Mouse (Mus musculus) heart, embryonic 14.5 days (tissue): ENCODE data around the gene Nes. TPM values are rescaled to one million over a fixed set of nuclear protein-coding genes. Genes with fewer than 3 reads are reported as not detected.

ENCODE experiments used
- ATAC-seq: fragments of 200-750 bp; cut with Nextera tagmentation; 2 replicates; pipeline ENCODE4 v1.8.0; 2017; ENCODE audit warnings: low read depth, moderate TSS enrichment; ENCODE audit not compliant: insufficient number of reproducible peaks, insufficient read depth, low FRiP score
- H3K27ac ChIP-seq, 2 experiments: fragments of 200-500 bp in 1 of 2; fragments of 300-500 bp in 1 of 2; sonication (generic) in 1 of 2; replicated peaks in 1 of 2; 2 replicates each; pipeline ENCODE4 v1.5.1; 2012 to 2014; ENCODE audit warnings: low read depth in 2 of 2, low read length in 2 of 2, control low read depth in 1 of 2, mild to moderate bottlenecking in 1 of 2, mixed read lengths in 1 of 2; ENCODE audit not compliant: control insufficient read depth in 1 of 2, insufficient read depth in 1 of 2
- H3K27me3 ChIP-seq: fragments of 300-500 bp; sonication (generic); 2 replicates; pipeline ENCODE4 v1.6.1; 2014; ENCODE audit warnings: mild to moderate bottlenecking, low read length, control low read depth; ENCODE audit not compliant: control insufficient read depth, insufficient read depth
- H3K36me3 ChIP-seq: fragments of 300-500 bp; sonication (generic); 2 replicates; pipeline ENCODE4 v1.6.1; 2014; ENCODE audit warnings: mild to moderate bottlenecking, control low read depth, low read length, mixed read lengths; ENCODE audit not compliant: control insufficient read depth, insufficient read depth
- H3K4me1 ChIP-seq, 2 experiments: fragments of 200-500 bp in 1 of 2; fragments of 300-500 bp in 1 of 2; sonication (generic) in 1 of 2; 2 replicates each; pipeline ENCODE4 v1.6.1; 2012 to 2014; ENCODE audit warnings: low read length in 2 of 2, control low read depth in 1 of 2, mixed read lengths in 1 of 2; ENCODE audit not compliant: control insufficient read depth in 2 of 2, insufficient read depth in 2 of 2
- H3K4me2 ChIP-seq: fragments of 300-500 bp; sonication (generic); 2 replicates; pipeline ENCODE4 v1.6.1; 2014; ENCODE audit warnings: mild to moderate bottlenecking, low read length
- H3K4me3 ChIP-seq, 2 experiments: fragments of 200-500 bp in 1 of 2; fragments of 300-500 bp in 1 of 2; sonication (generic) in 1 of 2; 2 replicates each; pipeline ENCODE4 v1.5.1; 2012 to 2014; ENCODE audit warnings: low read length in 2 of 2, mild to moderate bottlenecking in 2 of 2, control low read depth in 1 of 2, low read depth in 1 of 2, moderate library complexity in 1 of 2; ENCODE audit not compliant: control insufficient read depth in 1 of 2, insufficient read depth in 1 of 2
- H3K9ac ChIP-seq: fragments of 300-500 bp; sonication (generic); 2 replicates; pipeline ENCODE4 v1.6.1; 2014; ENCODE audit warnings: mild to moderate bottlenecking, low read length
- H3K9me3 ChIP-seq: fragments of 300-500 bp; sonication (generic); 2 replicates; pipeline ENCODE4 v1.6.1; 2016; ENCODE audit warnings: low read length, control low read depth; ENCODE audit not compliant: control insufficient read depth
- WGBS: fragments of 180-500 bp; shearing (Covaris S2); extraction: QIAGEN DNeasy Blood & Tissue Kit; methylation state at CpG from one replicate; pipeline ENCODE4 v1.1.7; 2014; 5-methylcytosine and 5-hydroxymethylcytosine counted together
- polyA plus RNA-seq: library from polyadenylated mRNA; unstranded; fragments of >200 nt; fragmentation: Nextera tagmentation; extraction: Ambion mirVana; gene quantifications from 2 replicates; pipeline ENCODE4 v1.2.1, GENCODE M21; 2014

Nes gene
- polyA plus RNA-seq, 1 experiment from 2014 or later = 10.7 TPM

- Histone ChIP-seq H3K4me1 (peaks cover 10 to 22% of the 10 kb centered on the region in 2 experiments), H3K36me3 (no peaks in the 10 kb centered on the region), H3K27ac (no peak overlapping the region), H3K4me2 (0 out of 2 replicates have a peak overlapping the region, but pooled peaks have one; percentile 5), H3K4me3 (no peak overlapping the region), H3K9ac (no peak overlapping the region), H3K27me3 (peaks cover 73% of the 10 kb centered on the region), H3K9me3 (peaks cover 3% of the 10 kb centered on the region; the same call in 1 of the 2 replicates)
- no peak for ATAC-seq
- WGBS = 3% methylated on average over 17 of the region's 17 CpGs
Observed at GRCm38 (mm10) chr3:88002291-88002976, 31.6 kb downstream of the Nes start.

GRCm38 (mm10) chr3:88005822-88006786 is 35.2 kb downstream of the Nes start:
- no peak overlapping the region for H3K9ac ChIP-seq
- peaks cover 39% of the 10 kb centered on the region for H3K27me3 ChIP-seq
- no peak for ATAC-seq
- H3K9me3 ChIP-seq = peaks cover 3% of the 10 kb centered on the region; the same call in 1 of the 2 replicates
- H3K4me1 ChIP-seq = peaks cover 7 to 10% of the 10 kb centered on the region in 2 experiments; a peak in 3 of 4 replicates
- WGBS = 65% methylated on average over 18 of the region's 18 CpGs
- H3K4me2 ChIP-seq = 0 out of 2 replicates have a peak overlapping the region, but pooled peaks have one; percentile 1
- H3K36me3 ChIP-seq = no peaks in the 10 kb centered on the region
- H3K27ac ChIP-seq = no peak overlapping the region; a peak in 1 of 4 replicates
- no peak overlapping the region for H3K4me3 ChIP-seq

GRCm38 (mm10) chr3:88010634-88011265 is 39.9 kb downstream of the Nes start:
- H3K4me1 ChIP-seq = peaks cover 4 to 9% of the 10 kb centered on the region in 2 experiments; a peak in 3 of 4 replicates
- H3K27me3 ChIP-seq = peaks cover 6% of the 10 kb centered on the region; the same call in 1 of the 2 replicates
- H3K4me2 ChIP-seq = no peak overlapping the region
- H3K4me3 ChIP-seq = no peak overlapping the region
- ATAC-seq = no peak
- H3K27ac ChIP-seq = no peak overlapping the region
- no peaks in the 10 kb centered on the region for H3K36me3 ChIP-seq
- H3K9me3 ChIP-seq = peaks cover 3% of the 10 kb centered on the region; the same call in 1 of the 2 replicates
- no peak overlapping the region for H3K9ac ChIP-seq
- 8% methylated on average over 6 of the region's 6 CpGs for WGBS

- 1% methylated on average over 63 of the region's 66 CpGs for WGBS
- no peak overlapping the region for H3K27ac ChIP-seq
- H3K36me3 ChIP-seq = no peaks in the 10 kb centered on the region
- H3K27me3 ChIP-seq = peaks cover 75% of the 10 kb centered on the region
- peaks cover 9 to 11% of the 10 kb centered on the region in 2 experiments; a peak in 3 of 4 replicates for H3K4me1 ChIP-seq
- H3K4me2 ChIP-seq = peak overlapping the region; percentile 90
- peak overlapping the region; percentile 48 to 64 for H3K4me3 ChIP-seq
- no peaks in the 10 kb centered on the region for H3K9me3 ChIP-seq
- peak; percentile 83 for ATAC-seq
- peak overlapping the region; percentile 27; the same call in 1 of the 2 replicates for H3K9ac ChIP-seq
Observed at GRCm38 (mm10) chr3:88022322-88023191, 51.7 kb downstream of the Nes start.

GRCm38 (mm10) chr3:88023192-88024074 is 52.6 kb downstream of the Nes start:
- Histone ChIP-seq H3K9ac (peak overlapping the region; percentile 27; the same call in 1 of the 2 replicates), H3K4me3 (peak overlapping the region; percentile 48 to 64), H3K9me3 (peaks cover 6% of the 10 kb centered on the region), H3K4me1 (peaks cover 9 to 11% of the 10 kb centered on the region in 2 experiments; a peak in 3 of 4 replicates), H3K36me3 (no peaks in the 10 kb centered on the region), H3K4me2 (peak overlapping the region; percentile 90), H3K27ac (no peak overlapping the region), H3K27me3 (peaks cover 69% of the 10 kb centered on the region)
- WGBS = under 1% methylated on average over 81 of the region's 81 CpGs
- ATAC-seq = peak; percentile 37

GRCm38 (mm10) chr3:88026823-88027222 is 55.9 kb downstream of the Nes start:
- ATAC-seq = no peak

More at GRCm38 (mm10) chr3:88026823-88027222, 55.9 kb downstream of the Nes start:
- no peaks in the 10 kb centered on the region for H3K36me3 ChIP-seq
- no peak overlapping the region for H3K4me3 ChIP-seq
- H3K4me2 ChIP-seq = no peak overlapping the region
- H3K27ac ChIP-seq = no peak overlapping the region
- peaks cover 60% of the 10 kb centered on the region for H3K27me3 ChIP-seq
- 56% methylated on average over 7 of the region's 7 CpGs for WGBS
- no peak overlapping the region for H3K9ac ChIP-seq
- peaks cover 7% of the 10 kb centered on the region for H3K9me3 ChIP-seq
- peaks cover 9 to 11% of the 10 kb centered on the region in 2 experiments; a peak in 3 of 4 replicates for H3K4me1 ChIP-seq
